Mouse (Mus musculus) lung, postnatal 10 days (tissue): ENCODE measurements at regions not wholly inside any gene's neighbourhood (a gene's known extent, or its start where the extent isn't known, plus 50 kb on each side); places are given as distances from the start of the nearest gene placed in this dataset.

Experiments
- DNase-seq: peaks from one replicate; pipeline ENCODE4 v3.0.0; 2021

DNA sequence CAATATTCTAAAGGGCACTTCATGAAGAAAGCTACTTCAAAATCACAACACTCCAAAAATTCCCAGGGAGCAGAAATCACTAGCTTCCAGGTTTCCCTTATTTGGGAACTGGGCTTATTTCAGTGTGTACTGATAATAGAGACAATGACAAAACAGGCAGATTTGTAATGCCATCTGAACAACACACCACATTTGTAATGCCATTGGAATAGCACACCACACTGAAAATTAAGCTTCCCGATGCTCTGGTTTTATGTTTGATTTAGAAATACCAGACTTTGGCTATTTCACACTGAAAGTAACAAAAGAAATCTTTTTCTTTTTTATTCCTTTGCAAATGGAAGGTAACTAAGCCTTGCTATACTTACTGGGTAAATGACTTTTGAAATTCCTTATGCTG is 343.5 kb upstream of the Cdh20 start:
- no peak for DNase-seq

DNA sequence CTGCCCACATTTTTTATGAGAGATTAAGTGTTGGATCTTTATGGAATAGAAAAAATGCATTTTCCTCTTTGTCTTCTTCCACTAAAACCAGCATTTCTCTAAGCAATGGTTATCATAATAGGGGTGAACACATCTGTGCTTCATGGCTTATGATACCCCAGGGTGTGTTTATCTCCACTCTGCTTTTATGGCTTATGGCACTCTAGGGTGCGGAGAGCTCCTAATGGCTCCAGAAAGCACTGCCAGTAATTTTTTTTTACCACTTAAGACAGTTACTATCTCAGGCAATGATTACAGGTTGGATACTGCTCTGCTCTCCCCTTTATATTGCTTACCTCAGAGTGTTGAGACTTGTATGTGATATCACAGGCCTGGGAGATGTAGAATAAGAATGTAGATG is 343.0 kb upstream of the Cdh20 start:
- DNase-seq = no peak

- DNase-seq = peak; percentile 1
Measured at GRCm38 (mm10) chr1:104449678-104450077, 318.7 kb upstream of the Cdh20 start.

DNA sequence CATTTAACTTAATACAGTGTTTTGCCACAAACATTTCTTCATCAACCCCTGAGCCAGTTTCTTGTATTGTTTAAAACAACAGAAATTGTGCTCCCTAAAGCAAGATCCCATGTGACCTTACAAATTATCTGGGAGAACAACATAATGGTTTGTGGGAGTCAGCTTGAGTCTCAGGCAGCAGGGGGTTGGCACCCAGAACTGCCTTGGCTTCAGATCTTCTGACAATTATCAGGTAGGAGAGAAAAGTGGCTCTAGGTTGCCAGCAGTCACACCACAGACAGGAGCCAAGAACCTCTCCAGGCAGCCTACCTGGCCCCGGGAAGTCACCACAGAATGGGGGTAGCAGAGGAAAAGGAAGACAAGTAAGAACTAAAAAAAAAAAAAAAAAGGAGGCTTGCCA is 299.8 kb upstream of the Cdh20 start:
- no peak for DNase-seq

DNA sequence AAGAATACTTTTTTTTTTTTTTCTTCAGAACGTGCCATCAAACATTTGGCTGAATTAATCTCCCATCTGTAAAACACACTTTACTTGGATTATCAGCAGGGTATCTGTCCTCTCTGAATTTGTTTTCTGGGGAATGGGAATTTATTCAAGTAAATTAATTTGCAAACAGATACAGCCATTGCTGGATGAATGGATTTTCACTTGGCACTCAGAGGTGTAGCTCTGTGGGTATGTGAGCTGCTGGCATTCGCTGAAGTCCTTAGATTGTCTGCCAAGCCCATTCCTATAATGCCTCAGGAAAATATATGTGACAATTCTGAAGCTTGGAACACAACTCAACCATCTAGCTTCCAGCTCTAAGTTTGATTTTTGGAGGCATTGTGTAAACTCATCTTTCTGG is 288.6 kb upstream of the Cdh20 start:
- DNase-seq = no peak
